Mouse (Mus musculus) forebrain, postnatal 0 days (tissue): ENCODE measurements around the gene Nelfb. TPM values are rescaled to one million over a fixed set of nuclear protein-coding genes. Genes with fewer than 3 reads are reported as not detected.
A peak's percentile ranks its signal among the peaks of the same experiment; 100 is the strongest.

ENCODE experiments used
- ATAC-seq: fragments of 200-750 bp; cut with Nextera tagmentation; 2 replicates; pipeline ENCODE4 v1.8.0; 2017; ENCODE audit warnings: mild to moderate bottlenecking, moderate library complexity
- DNase-seq: peaks from one replicate; pipeline ENCODE4 v3.0.0-alpha.2; 2015
- H3K27ac ChIP-seq: fragments of 300-500 bp; sonication (generic); 2 replicates; pipeline ENCODE4 v1.5.1; 2014; ENCODE audit warnings: low read depth, mild to moderate bottlenecking, antibody characterized with exemption, low read length, moderate library complexity, mixed read lengths
- H3K27me3 ChIP-seq: fragments of 300-500 bp; sonication (generic); 2 replicates; pipeline ENCODE4 v1.6.1; 2014; ENCODE audit warnings: mild to moderate bottlenecking, low read length, mixed read lengths; ENCODE audit not compliant: insufficient read depth
- H3K36me3 ChIP-seq: fragments of 300-500 bp; sonication (generic); 2 replicates; pipeline ENCODE4 v1.6.1; 2014; ENCODE audit warnings: mild to moderate bottlenecking, moderate library complexity; ENCODE audit not compliant: insufficient read depth
- H3K4me1 ChIP-seq: fragments of 300-500 bp; sonication (generic); 2 replicates; pipeline ENCODE4 v1.6.1; 2014; ENCODE audit warnings: antibody characterized with exemption; ENCODE audit not compliant: insufficient read depth
- H3K4me2 ChIP-seq: fragments of 300-500 bp; sonication (generic); 2 replicates; pipeline ENCODE4 v1.6.1; 2014; ENCODE audit warnings: low read depth, mild to moderate bottlenecking, moderate library complexity
- H3K4me3 ChIP-seq: fragments of 300-500 bp; sonication (generic); 2 replicates; pipeline ENCODE4 v1.5.1; 2014; ENCODE audit warnings: low read depth, low read length, mixed read lengths
- H3K9ac ChIP-seq: fragments of 300-500 bp; sonication (generic); 2 replicates; pipeline ENCODE4 v1.6.1; 2014; ENCODE audit warnings: mild to moderate bottlenecking
- H3K9me3 ChIP-seq: fragments of 300-500 bp; sonication (generic); 2 replicates; pipeline ENCODE4 v1.6.1; 2016; ENCODE audit warnings: low read length
- CTCF ChIP-seq: sonication (generic); IDR thresholded peaks from 2 replicates; pipeline ENCODE4 v1.5.1; 2016; ENCODE audit warnings: antibody characterized with exemption, control low read depth, low read depth
- WGBS: fragments of 180-500 bp; shearing (Covaris S2); extraction: QIAGEN DNeasy Blood & Tissue Kit; methylation state at CpG from one replicate; pipeline ENCODE4 v1.1.7; 2014; 5-methylcytosine and 5-hydroxymethylcytosine counted together
- polyA plus RNA-seq: library from polyadenylated mRNA; unstranded; fragments of >200 nt; fragmentation: Nextera tagmentation; extraction: Ambion mirVana; gene quantifications from 2 replicates; pipeline ENCODE4 v1.2.1, GENCODE M21; 2015
- total RNA-seq: library from RNA; depleted of rRNA; stranded (reverse); fragments of >200 nt; gene quantifications from 2 replicates; pipeline ENCODE4 v1.2.3, GENCODE M21; 2014

Gene Nelfb
- total and polyA plus RNA-seq, 2 experiments from 2014 or later, result 76.1 to 115 TPM

GRCm38 (mm10) chr2:25226864-25227263, 15.6 kb upstream of the Nelfb start:
- no peak overlapping the region; the same call in 1 of the 2 replicates for H3K27ac ChIP-seq
- no peaks in the 10 kb centered on the region for H3K36me3 ChIP-seq
- H3K4me3 ChIP-seq, result no peak overlapping the region
- no peak for TF ChIP-seq CTCF
- no peak overlapping the region for H3K9ac ChIP-seq
- H3K9me3 ChIP-seq, result no peaks in the 10 kb centered on the region
- WGBS, result 83% methylated on average over 5 of the region's 5 CpGs
- H3K4me1 ChIP-seq, result peaks cover 18% of the 10 kb centered on the region; the same call in 1 of the 2 replicates
- H3K27me3 ChIP-seq, result no peaks in the 10 kb centered on the region
- H3K4me2 ChIP-seq, result no peak overlapping the region
- no peak for ATAC-seq
- no peak for DNase-seq

GRCm38 (mm10) chr2:25225811-25226379, 14.6 kb upstream of the Nelfb start:
- WGBS, result 73% methylated on average over 8 of the region's 8 CpGs
- no peaks in the 10 kb centered on the region for H3K27me3 ChIP-seq
- no peak for ATAC-seq
- no peak overlapping the region for H3K9ac ChIP-seq
- peak overlapping the region; percentile 96 for H3K27ac ChIP-seq
- no peak for DNase-seq
- no peak overlapping the region for H3K4me3 ChIP-seq
- H3K4me1 ChIP-seq, result peaks cover 18% of the 10 kb centered on the region; the same call in 1 of the 2 replicates
- peak overlapping the region; percentile 58; the same call in 1 of the 2 replicates for H3K4me2 ChIP-seq
- no peaks in the 10 kb centered on the region for H3K36me3 ChIP-seq
- H3K9me3 ChIP-seq, result no peaks in the 10 kb centered on the region
- no peak for TF ChIP-seq CTCF

GRCm38 (mm10) chr2:25224766-25225752, 13.8 kb upstream of the Nelfb start:
- Histone ChIP-seq H3K36me3 (no peaks in the 10 kb centered on the region), H3K27me3 (no peaks in the 10 kb centered on the region), H3K9ac (peak overlapping the region; percentile 63), H3K4me1 (peaks cover 18% of the 10 kb centered on the region; the same call in 1 of the 2 replicates), H3K27ac (peak overlapping the region; percentile 96), H3K4me3 (peak overlapping the region; percentile 88), H3K4me2 (peak overlapping the region; percentile 58), H3K9me3 (no peaks in the 10 kb centered on the region)
- DNase-seq, result peak; percentile 100
- peak; percentile 96 for ATAC-seq
- WGBS, result 2% methylated on average over 41 of the region's 41 CpGs
- TF ChIP-seq CTCF, result 0 out of 2 replicates have a peak, but pooled peaks have one; percentile 11

GRCm38 (mm10) chr2:25224492-25224765, 13.1 kb upstream of the Nelfb start, which contains the start of gene Tubb4b:
Gene Tubb4b, minus strand, starts transcription at chr2:25224702.
- H3K27ac ChIP-seq, result peak within 1 kb of the TSS; percentile 96
- WGBS, result 3% methylated on average over 17 of the region's 17 CpGs
- no peaks in the 10 kb centered on the region for H3K9me3 ChIP-seq
- H3K4me2 ChIP-seq, result peak within 1 kb of the TSS; percentile 78
- H3K36me3 ChIP-seq, result no peaks in the 10 kb centered on the region
- peak; percentile 60 for TF ChIP-seq CTCF
- no peak for DNase-seq
- no peak for ATAC-seq
- H3K4me3 ChIP-seq, result peak within 1 kb of the TSS; percentile 88
- no peaks in the 10 kb centered on the region for H3K27me3 ChIP-seq
- peak within 1 kb of the TSS; percentile 86 for H3K9ac ChIP-seq
- peaks cover 18% of the 10 kb centered on the region; the same call in 1 of the 2 replicates for H3K4me1 ChIP-seq

- 3% methylated on average over 53 of the region's 53 CpGs for WGBS
- Histone ChIP-seq H3K4me3 (peak overlapping the region; percentile 88), H3K36me3 (no peaks in the 10 kb centered on the region), H3K27ac (peak overlapping the region; percentile 92), H3K27me3 (no peaks in the 10 kb centered on the region), H3K4me2 (peak overlapping the region; percentile 78), H3K9me3 (no peaks in the 10 kb centered on the region), H3K9ac (peak overlapping the region; percentile 86), H3K4me1 (peaks cover 15% of the 10 kb centered on the region; the same call in 1 of the 2 replicates)
- ATAC-seq (peak; percentile 7), DNase-seq (no peak)
- no peak for TF ChIP-seq CTCF
Measured at GRCm38 (mm10) chr2:25223681-25224491, 12.6 kb upstream of the Nelfb start.

DNA sequence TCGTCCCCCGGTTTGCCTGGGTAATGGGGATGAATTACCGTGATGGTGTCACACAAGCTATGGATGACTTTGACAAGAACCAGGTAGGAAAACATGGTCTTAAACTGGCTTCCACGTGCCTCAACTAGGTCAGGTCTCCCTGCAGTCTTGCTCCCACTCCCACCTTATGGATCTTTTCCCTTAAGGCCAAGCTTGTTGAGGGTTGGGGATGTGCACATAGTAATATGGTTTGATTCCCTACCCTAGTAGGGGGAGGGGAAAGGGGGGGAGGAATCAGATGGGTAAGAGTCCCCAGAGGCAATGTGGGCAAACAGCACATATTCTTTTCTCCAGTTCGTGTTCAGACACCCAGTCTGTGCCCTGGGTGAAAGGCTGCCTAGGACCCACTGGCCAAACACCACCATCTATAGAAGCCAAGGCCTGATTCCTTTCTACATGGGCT, 10.1 kb upstream of the Nelfb start:
- no peak overlapping the region for H3K9ac ChIP-seq
- WGBS, result 73% methylated on average over 5 of the region's 5 CpGs
- H3K9me3 ChIP-seq, result no peaks in the 10 kb centered on the region
- no peaks in the 10 kb centered on the region for H3K36me3 ChIP-seq
- ATAC-seq, result no peak
- H3K27ac ChIP-seq, result no peak overlapping the region
- DNase-seq, result no peak
- H3K4me3 ChIP-seq, result no peak overlapping the region
- H3K4me2 ChIP-seq, result no peak overlapping the region
- H3K4me1 ChIP-seq, result 0 out of 2 replicates have a peak, but pooled peaks cover 11% of the 10 kb centered on the region
- no peak for TF ChIP-seq CTCF
- no peaks in the 10 kb centered on the region for H3K27me3 ChIP-seq
